Mouse (Mus musculus) olfactory bulb, adult 2 months (tissue): Measurements from ENCODE around the gene Aqp5. TPM values are rescaled to one million over a fixed set of nuclear protein-coding genes. Genes with fewer than 3 reads are reported as not detected.

ENCODE experiments used
- H3K27ac ChIP-seq: fragments of 200-500 bp; 2 replicates; pipeline ENCODE4 v1.5.1; 2012; ENCODE audit warnings: low read depth, low read length; ENCODE audit not compliant: insufficient read depth
- H3K4me1 ChIP-seq: fragments of 200-500 bp; 2 replicates; pipeline ENCODE4 v1.6.1; 2012; ENCODE audit warnings: low read length; ENCODE audit not compliant: control insufficient read depth, insufficient read depth
- H3K4me3 ChIP-seq: fragments of 200-500 bp; 2 replicates; pipeline ENCODE4 v1.5.1; 2012; ENCODE audit warnings: mild to moderate bottlenecking, low read depth, low read length, moderate library complexity; ENCODE audit not compliant: insufficient read depth
- CTCF ChIP-seq: fragments of 200-500 bp; IDR thresholded peaks from 2 replicates; pipeline ENCODE4 v1.5.1; 2012; ENCODE audit warnings: low read depth, mild to moderate bottlenecking, low read length, moderate library complexity; ENCODE audit not compliant: insufficient read depth
- POLR2A ChIP-seq: fragments of 200-500 bp; IDR thresholded peaks from 2 replicates; pipeline ENCODE4 v1.6.1; 2012; ENCODE audit warnings: mild to moderate bottlenecking, low read depth, low read length, moderate library complexity; ENCODE audit not compliant: insufficient read depth
- WGBS: fragments of 180-500 bp; shearing (Covaris S2); methylation state at CpG from one replicate; pipeline ENCODE4 v1.1.7; 2018; 5-methylcytosine and 5-hydroxymethylcytosine counted together
- polyA plus RNA-seq: library from polyadenylated mRNA; stranded (reverse); fragments of >200 nt; gene quantifications from 2 replicates; pipeline ENCODE4 v1.2.4, GENCODE M21; 2012; ENCODE audit warnings: low replicate concordance; ENCODE audit not compliant: missing spikeins, insufficient read depth, insufficient read length

Aqp5 gene
- polyA plus RNA-seq, 1 experiment, result not detected

DNA sequence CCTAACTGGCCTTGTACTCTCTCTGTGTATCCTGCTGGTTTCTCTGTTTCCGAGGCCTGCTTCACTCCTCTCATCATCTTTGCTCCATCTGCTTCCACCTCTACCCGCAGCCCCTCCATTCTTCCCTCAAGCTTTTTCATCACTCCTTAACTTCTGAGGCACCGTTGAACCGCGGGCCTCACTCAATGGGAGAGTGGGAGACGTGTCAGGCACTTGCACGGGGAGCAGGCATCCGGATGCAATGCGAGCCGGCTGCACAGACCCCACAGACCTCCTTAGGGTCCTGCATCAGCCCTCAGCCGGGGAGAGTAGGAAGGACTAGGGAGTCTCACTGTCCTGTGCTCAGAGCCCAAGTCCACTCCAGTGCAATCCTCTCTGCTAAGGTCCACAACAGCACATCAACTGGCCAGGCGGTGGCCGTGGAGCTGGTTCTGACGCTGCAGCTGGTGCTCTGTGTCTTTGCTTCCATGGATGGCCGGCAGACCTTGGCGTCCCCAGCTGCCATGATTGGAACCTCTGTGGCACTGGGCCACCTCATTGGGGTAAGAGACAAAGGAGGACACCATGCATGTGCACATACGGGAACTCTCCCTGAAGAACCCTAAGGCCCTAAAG is 11.7 kb downstream of the Aqp5 start:
- WGBS, result 86% methylated on average over 17 of the region's 17 CpGs
- Histone ChIP-seq H3K27ac (no peak overlapping the region), H3K4me3 (no peak overlapping the region), H3K4me1 (peaks cover 44% of the 10 kb centered on the region)
- TF ChIP-seq POLR2A (no peak), CTCF (no peak)

GRCm38 (mm10) chr15:99603216-99603615 is 12.6 kb downstream of the Aqp5 start:
- peaks cover 46% of the 10 kb centered on the region for H3K4me1 ChIP-seq
- H3K4me3 ChIP-seq, result no peak overlapping the region
- TF ChIP-seq POLR2A (no peak), CTCF (no peak)
- WGBS, result 83% methylated on average over 7 of the region's 7 CpGs
- H3K27ac ChIP-seq, result no peak overlapping the region

- H3K4me3 ChIP-seq, result no peak overlapping the region
- peaks cover 36% of the 10 kb centered on the region for H3K4me1 ChIP-seq
- TF ChIP-seq CTCF (no peak), POLR2A (no peak)
- WGBS, result 59% methylated on average over 3 of the region's 3 CpGs
- H3K27ac ChIP-seq, result no peak overlapping the region
Observed at GRCm38 (mm10) chr15:99605595-99605994, 15.0 kb downstream of the Aqp5 start.

DNA sequence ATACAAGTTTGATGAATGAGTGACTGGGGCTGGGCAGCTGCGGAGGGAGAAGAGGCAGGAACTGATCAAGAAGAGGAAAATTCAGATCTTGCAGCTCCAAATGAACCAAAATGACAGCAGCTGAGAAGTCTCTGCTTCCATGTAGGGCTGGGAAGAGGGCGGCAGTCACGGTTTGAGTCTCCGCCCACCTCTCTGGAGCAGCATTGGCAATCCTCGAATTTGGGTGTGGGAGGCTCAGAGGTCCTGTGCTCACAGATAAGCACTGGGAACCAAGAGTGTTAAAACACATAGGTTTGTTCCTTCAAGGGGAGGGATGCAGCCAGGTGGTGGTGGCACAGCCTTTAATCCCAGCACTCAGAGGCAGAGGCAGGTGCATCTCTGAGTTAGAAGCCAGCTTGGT is 15.9 kb downstream of the Aqp5 start:
- H3K27ac ChIP-seq, result no peak overlapping the region
- peaks cover 35% of the 10 kb centered on the region for H3K4me1 ChIP-seq
- H3K4me3 ChIP-seq, result no peak overlapping the region
- 20% methylated on average over 5 of the region's 5 CpGs for WGBS
- TF ChIP-seq CTCF (no peak), POLR2A (no peak)

DNA sequence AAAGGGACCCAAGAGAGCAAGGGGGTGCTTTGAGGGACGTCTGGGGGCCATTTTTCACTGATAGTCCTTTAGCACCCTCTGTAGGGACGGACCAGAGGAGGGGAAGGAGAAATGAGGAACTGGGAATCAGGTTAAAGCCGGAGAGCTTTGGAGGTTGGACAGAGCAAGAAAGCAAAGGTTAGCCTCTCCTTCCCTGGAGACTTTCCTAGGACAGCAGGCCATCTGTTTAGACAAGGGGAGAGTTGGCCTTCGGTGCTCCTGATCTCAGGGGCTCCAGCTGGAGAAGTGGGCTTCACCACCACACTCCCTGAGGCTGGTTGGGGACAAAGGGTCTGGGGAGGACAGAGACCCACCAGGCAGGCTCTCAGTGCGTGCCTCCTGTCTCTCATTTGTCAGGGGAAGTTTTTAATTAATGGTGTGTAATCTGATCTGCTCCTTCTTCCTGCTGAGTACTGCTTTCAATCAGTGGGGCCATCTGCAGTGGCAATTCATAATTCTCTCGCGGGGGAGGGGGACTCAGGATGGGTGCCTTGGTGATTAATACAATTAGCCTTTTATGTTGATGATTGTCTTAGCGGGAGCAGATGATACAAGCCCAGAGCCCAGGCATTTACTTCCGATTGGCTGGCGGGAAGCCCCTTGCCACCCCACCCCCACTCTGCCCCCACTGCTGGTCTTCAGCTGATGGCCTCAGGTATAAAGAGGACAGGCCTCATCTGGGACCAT is 17.0 kb downstream of the Aqp5 start:
- Histone ChIP-seq H3K4me3 (no peak overlapping the region), H3K4me1 (peaks cover 30% of the 10 kb centered on the region), H3K27ac (no peak overlapping the region)
- TF ChIP-seq CTCF, result no peak
- TF ChIP-seq POLR2A, result no peak
- 37% methylated on average over 10 of the region's 10 CpGs for WGBS

DNA sequence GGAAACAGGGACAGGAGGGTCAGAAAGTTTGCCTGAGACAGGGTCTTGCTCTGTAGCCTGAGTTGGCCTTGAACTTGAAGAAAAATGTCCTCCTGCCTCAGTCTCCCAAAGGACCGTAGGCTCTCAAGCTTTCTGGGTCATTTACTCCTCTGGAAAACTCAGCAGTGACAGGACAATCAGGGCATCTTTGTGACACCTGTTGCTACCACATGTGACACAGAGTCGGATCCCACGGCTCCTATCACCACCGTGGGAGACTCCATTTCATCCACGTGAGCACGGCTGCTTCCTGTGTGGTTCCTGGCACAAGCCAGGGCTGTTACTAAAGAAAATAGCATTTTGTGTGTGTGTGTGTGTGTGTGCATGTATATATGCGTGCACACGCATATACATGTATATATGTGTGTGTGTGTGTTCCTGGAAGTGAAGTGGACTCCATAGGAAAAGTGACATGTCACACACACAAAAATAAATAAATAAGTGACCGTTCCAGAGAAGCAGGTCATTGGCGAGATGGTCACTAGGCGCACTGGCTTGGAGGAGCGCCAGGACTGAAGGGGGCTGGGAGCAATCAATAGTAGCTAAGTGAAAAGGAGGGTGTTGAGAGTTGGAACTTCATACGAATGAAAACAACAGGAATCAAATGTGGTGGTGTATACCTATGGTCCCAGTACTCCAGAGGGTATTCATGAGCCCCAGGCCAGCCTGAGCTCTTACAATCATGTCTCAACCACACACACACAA is 18.0 kb downstream of the Aqp5 start:
- TF ChIP-seq CTCF, result no peak
- TF ChIP-seq POLR2A, result no peak
- Histone ChIP-seq H3K4me1 (peaks cover 26% of the 10 kb centered on the region), H3K27ac (no peak overlapping the region), H3K4me3 (no peak overlapping the region)
- 79% methylated on average over 13 of the region's 13 CpGs for WGBS

DNA sequence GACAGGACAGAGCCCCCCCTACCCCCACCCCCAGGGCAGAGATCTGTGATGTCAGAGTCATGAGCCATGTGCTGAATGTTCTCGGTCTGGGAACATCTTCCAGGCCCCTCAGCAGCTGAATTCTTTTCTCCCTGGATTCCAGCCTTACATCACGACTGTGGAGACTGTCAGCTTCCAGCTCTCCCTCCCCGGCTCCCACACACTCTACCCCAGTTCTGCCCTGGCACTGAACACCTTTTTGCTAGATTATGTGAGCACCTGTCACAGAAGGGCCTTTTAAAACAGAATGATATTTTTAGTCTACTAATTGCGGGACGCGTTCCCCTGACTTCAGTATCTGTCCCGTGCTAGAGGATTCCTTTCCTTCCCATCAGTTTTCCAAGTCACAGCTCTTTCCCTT is 21.0 kb downstream of the Aqp5 start:
- TF ChIP-seq CTCF (no peak), POLR2A (no peak)
- no peak overlapping the region for H3K4me3 ChIP-seq
- H3K4me1 ChIP-seq, result peaks cover 38% of the 10 kb centered on the region
- 38% methylated on average over 7 of the region's 7 CpGs for WGBS
- H3K27ac ChIP-seq, result peak overlapping the region; percentile 9; the same call in 1 of the 2 replicates

- no peak overlapping the region for H3K4me3 ChIP-seq
- WGBS, result 58% methylated on average over 13 of the region's 13 CpGs
- H3K27ac ChIP-seq, result peak overlapping the region; percentile 7
- TF ChIP-seq POLR2A, result no peak
- TF ChIP-seq CTCF, result no peak
- H3K4me1 ChIP-seq, result peaks cover 32% of the 10 kb centered on the region
Observed at GRCm38 (mm10) chr15:99614273-99614672, 23.7 kb downstream of the Aqp5 start.

- TF ChIP-seq CTCF (no peak), POLR2A (no peak)
- H3K4me3 ChIP-seq, result no peak overlapping the region
- WGBS, result under 1% methylated on average over 12 of the region's 12 CpGs
- peaks cover 34% of the 10 kb centered on the region for H3K4me1 ChIP-seq
- H3K27ac ChIP-seq, result peak overlapping the region; percentile 9
Observed at GRCm38 (mm10) chr15:99614753-99615152, 24.2 kb downstream of the Aqp5 start.
